Mouse (Mus musculus): Measurements from ENCODE around the gene Hcar1. TPM values are rescaled to one million over a fixed set of nuclear protein-coding genes. Genes with fewer than 3 reads are reported as not detected.

Hcar1 gene
- polyA plus RNA-seq, 1 experiment from 2014 or later: 0.09 TPM

DNA sequence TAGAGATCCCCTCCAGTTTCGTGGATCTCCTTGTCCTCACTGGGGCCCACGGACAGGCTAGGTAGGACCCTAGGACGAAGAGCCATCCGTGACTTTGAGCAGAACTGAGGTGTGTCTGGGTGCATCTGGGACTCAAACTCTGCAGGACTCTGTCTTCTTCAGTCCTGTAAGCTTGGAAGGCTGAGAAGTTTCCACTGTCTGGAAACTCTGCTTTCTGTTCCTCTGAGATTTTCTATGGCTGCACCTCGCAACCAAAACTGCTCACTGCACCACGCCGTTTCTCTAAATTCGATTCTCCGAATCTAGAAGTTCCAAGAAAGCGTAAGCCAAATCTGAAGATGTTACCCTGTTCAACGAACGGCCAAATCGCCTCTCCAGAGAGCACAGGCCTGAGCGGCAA, 15.9 kb downstream of the Hcar1 start:
- ATAC-seq (ENCODE audit: low read depth) (no peak), DNase-seq (no peak)
- H3K4me1 ChIP-seq (replicated peaks): 0 out of 2 replicates have a peak, but pooled peaks cover 7% of the 10 kb centered on the region
- no peaks in the 10 kb centered on the region for H3K27me3 ChIP-seq
- H3K36me3 ChIP-seq: no peaks in the 10 kb centered on the region
- no peak overlapping the region for H3K4me3 ChIP-seq (replicated peaks)
- H3K4me2 ChIP-seq: no peak overlapping the region
- WGBS (ENCODE audit: insufficient replicate concordance): 73% methylated on average over 14 of the region's 14 CpGs
- no peak overlapping the region for H3K9ac ChIP-seq
- no peak overlapping the region for H3K27ac ChIP-seq
- no peaks in the 10 kb centered on the region for H3K9me3 ChIP-seq (replicated peaks)

DNA sequence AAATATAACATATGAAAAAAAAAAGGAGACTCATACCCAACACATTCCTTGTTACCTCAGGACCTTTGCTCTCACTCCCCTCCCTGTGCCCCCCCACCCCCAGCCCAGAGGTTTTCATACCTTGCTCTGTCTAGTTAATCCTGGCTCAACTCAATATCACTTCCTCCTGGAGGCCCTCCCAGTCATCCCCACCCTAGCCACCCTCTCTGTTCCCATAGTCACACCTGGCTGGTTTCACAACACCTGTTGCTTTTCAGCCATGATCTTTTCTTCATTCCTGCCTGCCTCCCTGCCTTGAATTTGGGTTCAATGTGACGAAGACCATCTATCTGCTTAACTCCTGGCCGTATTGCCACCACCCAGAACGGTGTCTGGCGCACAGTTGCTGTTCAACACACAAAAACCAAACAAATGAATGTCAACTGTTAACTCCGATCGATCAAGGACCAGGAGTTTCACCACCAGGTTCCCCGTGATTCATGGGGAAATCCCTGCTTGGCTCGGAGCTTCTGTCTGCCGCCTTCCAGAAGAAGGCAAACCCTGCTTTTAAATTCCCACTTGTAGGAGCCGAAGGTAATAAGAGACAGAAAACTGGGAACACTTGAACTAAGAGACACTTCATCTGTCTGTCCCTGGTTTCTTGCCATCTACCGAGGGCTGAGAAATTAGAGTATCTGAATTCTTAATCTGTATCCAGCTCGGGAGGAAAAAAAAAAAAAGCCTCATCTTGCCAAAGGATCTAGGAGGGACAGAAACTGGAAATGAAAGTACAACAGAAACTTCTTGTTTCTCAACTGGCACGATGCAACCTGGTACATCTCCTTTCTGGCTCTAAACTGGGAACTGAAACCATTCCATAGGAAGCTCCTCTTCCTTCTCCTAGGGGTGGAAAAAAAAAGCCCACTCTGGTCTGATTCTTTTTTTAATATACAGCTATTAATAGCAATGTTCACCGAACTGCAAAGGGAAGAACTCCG, 17.2 kb downstream of the Hcar1 start:
- H3K4me3 ChIP-seq (replicated peaks): no peak overlapping the region

DNA sequence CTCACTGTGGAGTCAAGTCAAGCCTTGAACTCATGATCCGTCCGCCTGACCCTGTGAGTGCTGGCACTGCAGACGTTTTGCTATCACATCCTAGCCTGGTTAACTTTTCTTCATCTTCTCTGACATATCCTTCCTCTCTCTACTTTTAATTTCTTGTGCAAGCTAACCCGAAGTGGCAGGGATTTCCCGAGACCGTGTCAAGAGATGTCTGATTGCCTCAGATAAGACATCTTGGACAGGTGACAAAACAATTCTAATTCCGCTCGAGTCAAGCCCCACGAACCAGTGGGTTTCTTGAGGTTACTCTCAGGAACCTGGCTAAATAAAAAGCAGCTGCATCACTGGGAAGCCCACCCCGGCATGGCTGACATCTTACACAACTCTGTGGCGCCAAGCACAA, 21.0 kb downstream of the Hcar1 start:
- Histone ChIP-seq H3K4me1 (replicated peaks) (peaks cover 12% of the 10 kb centered on the region; the same call in 1 of the 2 replicates), H3K4me2 (no peak overlapping the region), H3K4me3 (replicated peaks) (no peak overlapping the region), H3K27me3 (no peaks in the 10 kb centered on the region), H3K9ac (no peak overlapping the region), H3K36me3 (no peaks in the 10 kb centered on the region), H3K27ac (no peak overlapping the region), H3K9me3 (replicated peaks) (no peaks in the 10 kb centered on the region; the same call in 1 of the 2 replicates)
- WGBS (ENCODE audit: insufficient replicate concordance): 42% methylated on average over 11 of the region's 11 CpGs
- no peak for DNase-seq
- ATAC-seq (ENCODE audit: low read depth): no peak

More for the DNA sequence above, 17.2 kb downstream of the Hcar1 start:
- no peaks in the 10 kb centered on the region for H3K36me3 ChIP-seq
- no peak for DNase-seq
- ATAC-seq (ENCODE audit: low read depth): no peak
- H3K9me3 ChIP-seq (replicated peaks): no peaks in the 10 kb centered on the region
- H3K27ac ChIP-seq: no peak overlapping the region
- WGBS (ENCODE audit: insufficient replicate concordance): 59% methylated on average over 15 of the region's 15 CpGs
- no peak overlapping the region for H3K4me2 ChIP-seq
- no peak overlapping the region for H3K9ac ChIP-seq
- no peaks in the 10 kb centered on the region for H3K27me3 ChIP-seq
- peaks cover 12% of the 10 kb centered on the region; the same call in 1 of the 2 replicates for H3K4me1 ChIP-seq (replicated peaks)

DNA sequence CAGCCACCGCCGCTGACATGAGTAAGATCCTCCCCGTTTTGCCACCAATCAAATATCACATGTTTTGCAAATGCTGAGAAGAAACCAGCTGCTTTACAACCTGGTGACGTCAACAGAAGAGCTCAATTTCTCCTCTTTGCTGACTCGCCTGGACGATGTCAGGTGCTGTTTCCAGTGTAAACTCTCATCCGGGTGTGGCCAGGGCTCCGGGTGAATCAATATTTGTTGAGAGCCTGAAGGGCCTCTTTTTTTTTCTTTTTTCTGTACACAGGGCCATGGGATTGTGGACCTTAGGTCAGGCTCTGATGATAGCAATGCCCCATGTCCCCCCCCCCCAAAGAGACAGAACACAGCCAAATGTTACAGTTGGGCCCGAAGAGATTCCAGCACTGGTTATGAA, 25.3 kb downstream of the Hcar1 start:
- peaks cover 12% of the 10 kb centered on the region; the same call in 1 of the 2 replicates for H3K4me1 ChIP-seq (replicated peaks)
- H3K4me2 ChIP-seq: peak overlapping the region; percentile 17; the same call in 1 of the 2 replicates
- no peak overlapping the region for H3K4me3 ChIP-seq (replicated peaks)
- peak overlapping the region; percentile 39 for H3K27ac ChIP-seq
- 70% methylated on average over 9 of the region's 9 CpGs for WGBS (ENCODE audit: insufficient replicate concordance)
- DNase-seq (no peak), ATAC-seq (ENCODE audit: low read depth) (peak; percentile 73)
- no peak overlapping the region for H3K9ac ChIP-seq
- no peaks in the 10 kb centered on the region for H3K36me3 ChIP-seq
- no peaks in the 10 kb centered on the region; the same call in 1 of the 2 replicates for H3K9me3 ChIP-seq (replicated peaks)
- H3K27me3 ChIP-seq: no peaks in the 10 kb centered on the region

DNA sequence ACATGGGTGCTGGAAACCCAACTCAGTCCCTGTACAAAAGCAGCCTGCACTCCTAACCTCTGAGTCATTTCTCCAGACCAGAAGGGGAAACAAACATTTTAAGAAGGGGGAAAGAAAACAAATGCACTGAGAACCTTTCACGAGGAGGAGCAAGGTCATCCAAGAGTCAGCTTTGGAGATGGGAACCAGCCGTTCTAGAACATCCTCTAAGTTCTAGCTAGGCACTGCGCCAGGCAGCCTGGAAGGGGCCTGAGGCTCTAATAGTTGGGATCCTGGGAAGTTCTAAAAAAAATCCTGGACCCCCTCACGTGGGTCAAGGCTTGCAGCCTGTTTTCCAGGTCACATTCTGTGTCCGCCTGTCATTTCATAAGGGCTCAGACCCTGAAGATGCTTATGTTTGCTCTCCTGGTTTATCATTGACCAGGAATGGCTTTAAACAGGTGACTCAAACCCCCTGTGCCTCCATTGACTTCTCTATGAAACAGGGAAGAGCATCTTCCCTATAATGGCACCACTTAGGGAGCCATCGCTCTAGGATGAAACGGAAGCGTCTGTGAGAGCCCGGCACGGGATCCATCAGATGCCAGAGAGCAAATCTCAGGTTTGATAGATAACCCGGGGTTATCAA, 25.8 kb downstream of the Hcar1 start:
- Histone ChIP-seq H3K4me1 (replicated peaks) (peaks cover 12% of the 10 kb centered on the region; the same call in 1 of the 2 replicates), H3K4me3 (replicated peaks) (no peak overlapping the region), H3K27me3 (no peaks in the 10 kb centered on the region), H3K4me2 (peak overlapping the region; percentile 17; the same call in 1 of the 2 replicates), H3K27ac (peak overlapping the region; percentile 39), H3K9ac (no peak overlapping the region), H3K9me3 (replicated peaks) (no peaks in the 10 kb centered on the region; the same call in 1 of the 2 replicates), H3K36me3 (no peaks in the 10 kb centered on the region)
- DNase-seq (no peak), ATAC-seq (ENCODE audit: low read depth) (0 out of 2 replicates have a peak, but pooled peaks have one; percentile 39)
- WGBS (ENCODE audit: insufficient replicate concordance): 68% methylated on average over 11 of the region's 11 CpGs

DNA sequence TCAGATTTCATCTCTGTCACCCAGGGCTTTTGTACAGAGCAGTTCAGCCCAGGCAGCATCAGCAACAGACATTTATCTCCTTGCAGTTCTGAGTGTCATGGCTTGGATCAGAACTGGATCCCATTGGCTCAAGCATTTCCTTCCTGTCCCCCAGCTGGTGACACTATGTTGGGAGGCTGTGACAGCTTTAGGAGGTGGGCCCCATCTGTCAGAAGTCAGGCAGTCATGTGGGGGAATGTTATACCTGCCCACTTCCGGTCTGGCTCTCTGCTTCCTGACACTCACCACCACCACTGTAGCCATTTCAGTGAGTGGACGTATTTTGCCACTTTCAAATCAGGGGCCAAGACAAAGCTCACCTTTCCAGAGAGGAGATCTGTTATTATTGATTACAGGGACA, 28.4 kb downstream of the Hcar1 start:
- no peak overlapping the region for H3K4me3 ChIP-seq (replicated peaks)
- no peak for ATAC-seq (ENCODE audit: low read depth)
- H3K36me3 ChIP-seq: no peaks in the 10 kb centered on the region
- 0 out of 2 replicates have a peak, but pooled peaks cover 7% of the 10 kb centered on the region for H3K4me1 ChIP-seq (replicated peaks)
- H3K9ac ChIP-seq: no peak overlapping the region
- no peak overlapping the region for H3K27ac ChIP-seq
- 4% methylated on average over 2 of the region's 2 CpGs for WGBS (ENCODE audit: insufficient replicate concordance)
- 0 out of 2 replicates have a peak, but pooled peaks cover 4% of the 10 kb centered on the region for H3K27me3 ChIP-seq
- DNase-seq: no peak
- H3K4me2 ChIP-seq: no peak overlapping the region
- H3K9me3 ChIP-seq (replicated peaks): no peaks in the 10 kb centered on the region; the same call in 1 of the 2 replicates

DNA sequence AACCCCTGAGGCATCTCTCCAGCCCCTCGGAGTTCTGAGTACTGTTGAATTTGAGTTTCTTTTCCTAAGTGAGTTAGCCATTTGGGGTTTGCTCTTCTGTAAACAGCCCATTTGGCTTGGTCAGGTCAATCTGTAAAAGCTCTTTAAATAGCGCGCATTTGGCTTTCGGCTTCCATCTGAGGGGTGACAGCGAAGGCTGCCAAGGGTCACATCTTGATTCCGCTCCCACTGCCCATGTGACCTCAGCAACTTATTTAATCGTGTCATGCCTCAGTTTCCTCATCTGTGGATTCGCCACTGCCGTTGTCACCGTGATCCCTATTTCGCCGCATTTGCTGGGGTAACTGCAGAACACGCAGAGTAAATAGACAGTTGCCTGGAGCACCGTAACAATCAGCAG, 35.5 kb downstream of the Hcar1 start:
- no peak overlapping the region for H3K4me2 ChIP-seq
- ATAC-seq (ENCODE audit: low read depth): no peak
- no peak for DNase-seq
- H3K9ac ChIP-seq: no peak overlapping the region
- no peaks in the 10 kb centered on the region for H3K4me1 ChIP-seq (replicated peaks)
- WGBS (ENCODE audit: insufficient replicate concordance): 88% methylated on average over 14 of the region's 14 CpGs
- H3K4me3 ChIP-seq (replicated peaks): no peak overlapping the region
- no peaks in the 10 kb centered on the region for H3K9me3 ChIP-seq (replicated peaks)
- H3K27me3 ChIP-seq: 0 out of 2 replicates have a peak, but pooled peaks cover 4% of the 10 kb centered on the region
- H3K27ac ChIP-seq: no peak overlapping the region
- H3K36me3 ChIP-seq: no peaks in the 10 kb centered on the region

DNA sequence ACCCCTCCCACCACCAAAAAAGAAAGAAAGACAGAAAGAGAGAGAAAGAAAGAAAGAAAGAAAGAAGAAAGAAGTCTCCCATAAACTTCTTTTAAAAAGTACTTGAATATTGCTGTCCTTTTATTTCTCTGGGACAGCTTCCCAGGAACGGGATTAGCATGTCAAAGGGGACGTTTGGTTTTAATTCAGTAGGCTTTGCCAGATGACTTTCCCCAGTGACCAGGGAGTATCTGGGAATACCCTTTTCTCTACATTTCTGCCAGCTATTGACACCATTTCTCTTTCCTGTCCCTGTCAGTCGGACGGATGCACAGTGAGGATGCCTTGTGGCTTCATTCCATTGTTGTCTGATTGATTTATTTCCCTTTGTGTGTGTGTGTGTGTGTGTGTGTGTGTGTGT, 36.0 kb downstream of the Hcar1 start:
- DNase-seq (no peak), ATAC-seq (ENCODE audit: low read depth) (no peak)
- WGBS (ENCODE audit: insufficient replicate concordance): 66% methylated on average over 4 of the region's 4 CpGs
- Histone ChIP-seq H3K4me1 (replicated peaks) (no peaks in the 10 kb centered on the region), H3K9ac (no peak overlapping the region), H3K36me3 (no peaks in the 10 kb centered on the region), H3K27ac (no peak overlapping the region), H3K4me3 (replicated peaks) (no peak overlapping the region), H3K27me3 (0 out of 2 replicates have a peak, but pooled peaks cover 4% of the 10 kb centered on the region), H3K4me2 (no peak overlapping the region), H3K9me3 (replicated peaks) (no peaks in the 10 kb centered on the region)

DNA sequence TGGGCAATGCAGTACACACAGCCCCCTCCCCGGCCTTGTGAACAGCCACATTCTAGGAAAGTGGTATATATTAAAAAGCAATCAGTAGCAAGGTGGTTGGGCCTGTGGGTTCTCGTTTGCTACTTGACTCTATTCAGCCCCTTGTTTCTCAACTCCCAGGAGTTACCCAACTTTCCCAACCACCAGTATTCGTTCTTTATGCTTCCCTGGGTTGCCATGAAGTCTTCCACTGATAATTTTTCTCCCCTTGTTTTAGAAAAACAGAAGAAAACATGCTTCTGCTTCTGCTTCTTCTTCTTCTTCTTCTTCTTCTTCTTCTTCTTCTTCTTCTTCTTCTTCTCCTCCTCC, 36.9 kb downstream of the Hcar1 start:
- ATAC-seq (ENCODE audit: low read depth): no peak
- 41% methylated on average over 3 of the region's 3 CpGs for WGBS (ENCODE audit: insufficient replicate concordance)
- Histone ChIP-seq H3K4me2 (no peak overlapping the region), H3K4me1 (replicated peaks) (no peaks in the 10 kb centered on the region), H3K9me3 (replicated peaks) (no peaks in the 10 kb centered on the region), H3K9ac (no peak overlapping the region), H3K4me3 (replicated peaks) (no peak overlapping the region), H3K27me3 (0 out of 2 replicates have a peak, but pooled peaks cover 10% of the 10 kb centered on the region), H3K36me3 (no peaks in the 10 kb centered on the region), H3K27ac (no peak overlapping the region)
- DNase-seq: no peak

DNA sequence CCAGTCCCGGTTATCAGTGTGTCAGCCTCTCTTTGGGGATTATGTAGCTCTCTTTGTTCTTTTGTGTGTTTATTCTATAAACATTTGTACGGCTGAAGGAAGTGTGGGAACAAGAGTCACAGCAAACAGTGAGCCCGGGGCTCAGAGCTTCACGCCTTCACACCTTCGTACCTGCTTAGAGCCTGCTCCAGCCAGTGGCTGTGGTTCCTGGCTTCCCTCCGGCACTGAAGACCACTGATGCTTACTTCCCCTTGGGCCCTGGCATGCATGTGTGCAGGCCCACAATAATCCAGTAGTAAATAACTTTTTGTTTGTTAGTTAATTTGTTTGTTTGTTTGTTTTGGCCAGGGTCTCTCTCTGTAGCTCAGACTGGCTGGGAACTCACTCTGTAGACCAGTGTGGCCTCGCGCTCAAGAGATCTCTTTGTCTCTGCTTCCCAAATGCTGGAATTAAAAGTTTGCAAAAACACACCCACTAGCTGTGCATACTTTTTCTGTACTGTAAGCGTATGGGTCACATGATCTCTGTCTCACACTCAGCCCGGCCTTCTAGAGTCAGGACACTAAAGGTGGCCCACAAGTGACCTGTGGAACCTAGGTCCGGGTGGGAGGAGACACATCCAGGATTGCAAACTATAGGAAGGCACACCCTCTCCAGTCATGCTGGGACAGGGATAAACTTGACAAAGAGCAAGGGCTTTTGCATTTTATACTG, 37.4 kb downstream of the Hcar1 start:
- Histone ChIP-seq H3K4me1 (replicated peaks) (no peaks in the 10 kb centered on the region), H3K4me2 (no peak overlapping the region), H3K9me3 (replicated peaks) (no peaks in the 10 kb centered on the region), H3K9ac (no peak overlapping the region), H3K27ac (no peak overlapping the region), H3K27me3 (0 out of 2 replicates have a peak, but pooled peaks cover 7% of the 10 kb centered on the region), H3K36me3 (no peaks in the 10 kb centered on the region), H3K4me3 (replicated peaks) (no peak overlapping the region)
- 57% methylated on average over 11 of the region's 11 CpGs for WGBS (ENCODE audit: insufficient replicate concordance)
- DNase-seq (no peak), ATAC-seq (ENCODE audit: low read depth) (no peak)

DNA sequence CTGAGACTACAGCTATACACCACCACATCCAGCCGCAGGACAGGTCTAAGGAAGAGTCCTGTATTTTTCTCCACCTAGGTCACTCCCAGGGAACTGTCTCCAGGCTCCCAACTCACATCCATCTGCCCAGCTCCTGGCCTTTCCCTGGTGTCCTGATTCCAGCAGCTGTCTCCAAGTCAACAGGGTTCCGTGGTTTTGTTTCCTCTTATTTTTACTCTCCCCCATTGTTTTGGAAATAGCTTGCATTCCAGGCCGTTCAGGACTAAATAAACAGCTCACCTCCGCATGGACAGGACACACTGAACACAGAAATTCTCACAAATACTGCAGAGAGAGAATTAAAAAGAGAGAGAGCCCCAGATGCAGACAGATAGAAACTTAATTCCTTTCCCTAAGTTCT, 42.4 kb downstream of the Hcar1 start:
- Histone ChIP-seq H3K9ac (no peak overlapping the region), H3K4me1 (replicated peaks) (no peaks in the 10 kb centered on the region), H3K36me3 (no peaks in the 10 kb centered on the region), H3K4me3 (replicated peaks) (no peak overlapping the region), H3K27ac (no peak overlapping the region), H3K27me3 (0 out of 2 replicates have a peak, but pooled peaks cover 6% of the 10 kb centered on the region), H3K9me3 (replicated peaks) (no peaks in the 10 kb centered on the region), H3K4me2 (no peak overlapping the region)
- ATAC-seq (ENCODE audit: low read depth) (no peak), DNase-seq (no peak)
- 48% methylated on average over 4 of the region's 4 CpGs for WGBS (ENCODE audit: insufficient replicate concordance)

Measured in liver, embryonic 13.5 days (tissue).